Mouse (Mus musculus) CD4-positive helper T cell, adult 2 months (primary cell): ENCODE results near the gene Klrb1f.
"Not testable (repeated sequence)": the region's sequence is repeated elsewhere in the genome, so short reads cannot be mapped to it uniquely, and the experiment has no call there.

Experiments used
- DNase-seq: peaks from one replicate; pipeline ENCODE4 v3.0.0-alpha.2; 2012; ENCODE audit warnings: low read depth, missing footprints, low spot score

Klrb1f gene

GRCm38 (mm10) chr6:129045601-129046000, at the start of gene Klrb1f:
Gene Klrb1f, plus strand, starts transcription at chr6:129045901.
- no peak for DNase-seq

GRCm38 (mm10) chr6:128996054-128996767, 49.5 kb upstream of the Klrb1f start:
- no peak for DNase-seq

- DNase-seq, result no peak
Observed at GRCm38 (mm10) chr6:128996768-128997442, 48.8 kb upstream of the Klrb1f start.

- no peak for DNase-seq
Observed at GRCm38 (mm10) chr6:129001392-129001791, 44.3 kb upstream of the Klrb1f start.

DNA sequence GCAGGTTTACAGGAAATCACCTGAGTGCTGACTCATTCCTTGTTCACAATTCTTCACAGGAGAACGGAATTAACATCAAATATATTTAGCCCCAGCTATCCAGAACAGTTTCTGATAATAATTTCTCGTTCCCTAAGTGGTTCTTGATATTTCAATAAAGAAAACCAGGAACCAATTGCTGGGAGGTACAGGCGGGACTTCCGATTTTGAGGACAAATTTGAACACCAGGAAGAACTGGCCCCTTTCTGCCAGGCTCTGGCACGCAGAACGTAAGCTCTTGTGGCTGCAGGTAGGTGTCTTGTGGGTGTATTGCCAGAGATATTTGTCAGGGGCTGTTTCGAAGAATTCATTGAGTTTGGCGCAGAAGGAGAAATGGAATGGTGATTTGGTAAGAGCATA, 37.1 kb upstream of the Klrb1f start:
- no peak for DNase-seq

GRCm38 (mm10) chr6:129009846-129010504, 35.7 kb upstream of the Klrb1f start:
- not testable (repeated sequence) for DNase-seq

DNA sequence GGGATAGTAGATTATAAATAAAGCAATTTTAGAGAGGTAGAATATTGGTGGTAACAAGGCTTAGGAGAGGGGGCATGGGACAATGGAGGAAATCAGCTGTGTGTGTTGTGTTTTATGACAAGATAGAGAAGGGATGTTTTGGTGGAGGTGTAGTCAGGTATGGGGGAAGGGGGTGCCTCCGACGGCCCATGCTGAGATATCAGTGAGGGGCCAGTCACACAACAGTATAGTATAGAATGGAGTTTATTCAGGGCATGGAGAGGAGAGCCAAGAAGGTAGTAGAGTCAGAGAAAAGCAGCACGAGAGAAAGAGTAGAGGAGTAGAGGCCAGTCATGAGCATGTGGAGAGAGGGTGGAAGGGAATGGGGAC, 35.2 kb upstream of the Klrb1f start:
- no peak for DNase-seq

DNA sequence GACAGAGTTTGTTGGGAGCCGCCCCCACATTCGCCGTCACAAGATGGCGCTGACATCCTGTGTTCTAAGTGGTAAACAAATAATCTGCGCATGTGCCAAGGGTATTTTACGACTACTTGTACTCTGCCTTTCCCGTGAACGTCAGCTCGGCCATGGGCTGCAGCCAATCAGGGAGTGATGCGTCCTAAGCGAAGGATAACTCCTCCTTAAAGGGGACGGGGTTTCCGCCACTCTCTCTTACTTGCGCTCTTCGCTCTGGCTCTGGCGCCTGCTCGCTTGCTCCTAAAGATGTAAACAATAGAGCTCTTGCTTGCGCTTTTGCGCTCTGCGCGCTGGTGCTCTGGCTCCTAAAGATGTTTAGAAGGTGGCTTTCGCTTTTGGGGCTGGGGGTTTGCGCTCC, 33.7 kb upstream of the Klrb1f start:
- DNase-seq, result not testable (repeated sequence)

DNA sequence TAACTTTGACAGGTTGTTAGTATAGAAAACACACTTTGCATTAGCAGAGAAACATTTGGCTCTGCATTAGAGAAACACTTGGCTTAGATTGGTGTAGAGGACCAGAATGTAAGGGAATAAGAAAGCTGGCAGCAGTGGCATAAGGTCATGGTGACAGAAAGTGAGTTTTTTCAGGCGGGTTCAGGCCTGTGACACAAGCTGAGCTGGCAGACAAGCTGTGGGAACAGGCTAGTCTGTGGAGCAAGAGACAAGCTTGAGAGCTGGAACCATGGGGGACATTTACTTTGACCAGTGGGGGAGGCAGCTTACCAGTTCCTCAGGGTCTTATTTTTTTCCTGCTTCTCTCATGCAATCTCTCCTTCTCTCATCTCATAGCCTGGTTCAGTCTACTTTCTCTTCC, 32.7 kb upstream of the Klrb1f start:
- no peak for DNase-seq

DNA sequence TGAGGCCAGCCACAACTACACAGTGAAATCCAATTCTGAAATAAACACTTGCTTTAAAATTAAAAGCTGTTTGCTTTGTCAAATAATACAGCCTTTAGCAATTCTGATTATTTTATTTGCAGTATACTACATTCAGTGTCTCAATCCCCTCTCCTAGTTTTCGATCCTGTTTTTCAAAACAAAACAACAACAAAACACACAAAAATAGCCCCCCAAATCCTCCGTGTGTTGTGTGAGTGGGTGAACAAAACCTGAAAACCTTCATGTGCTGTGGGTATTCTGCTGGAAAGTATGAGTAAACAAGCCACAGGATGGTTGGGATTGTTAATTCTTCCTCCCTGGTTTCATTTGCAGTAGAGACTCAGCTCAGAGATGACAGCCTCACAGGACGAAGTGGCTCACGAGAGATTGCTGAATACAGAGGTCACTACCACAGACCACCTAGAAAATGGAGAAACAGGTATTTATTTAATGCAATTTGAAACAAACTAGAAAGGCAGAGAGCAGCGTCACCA, 31.9 kb upstream of the Klrb1f start:
- DNase-seq, result no peak

DNA sequence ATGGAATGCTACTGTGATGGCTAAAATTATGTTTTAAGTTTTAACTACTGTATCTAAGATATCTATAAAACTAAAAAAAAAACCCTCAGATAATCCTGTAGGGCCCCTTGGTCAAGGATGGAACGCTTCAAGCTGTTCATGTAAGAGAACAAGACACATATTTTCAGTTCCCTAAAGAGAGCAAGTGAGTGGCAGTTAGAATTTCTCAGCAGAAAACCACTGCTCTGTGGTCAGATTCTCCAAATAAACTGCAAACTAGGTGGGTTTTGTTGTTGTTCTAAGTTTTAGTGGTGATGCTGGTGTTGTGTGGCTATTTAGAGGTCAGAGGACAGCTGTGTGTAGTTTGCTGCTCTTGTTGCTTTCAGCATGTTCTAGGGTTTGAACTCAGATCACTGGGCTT, 31.3 kb upstream of the Klrb1f start:
- no peak for DNase-seq

- no peak for DNase-seq
Observed at GRCm38 (mm10) chr6:129027451-129028248, 18.1 kb upstream of the Klrb1f start.

DNA sequence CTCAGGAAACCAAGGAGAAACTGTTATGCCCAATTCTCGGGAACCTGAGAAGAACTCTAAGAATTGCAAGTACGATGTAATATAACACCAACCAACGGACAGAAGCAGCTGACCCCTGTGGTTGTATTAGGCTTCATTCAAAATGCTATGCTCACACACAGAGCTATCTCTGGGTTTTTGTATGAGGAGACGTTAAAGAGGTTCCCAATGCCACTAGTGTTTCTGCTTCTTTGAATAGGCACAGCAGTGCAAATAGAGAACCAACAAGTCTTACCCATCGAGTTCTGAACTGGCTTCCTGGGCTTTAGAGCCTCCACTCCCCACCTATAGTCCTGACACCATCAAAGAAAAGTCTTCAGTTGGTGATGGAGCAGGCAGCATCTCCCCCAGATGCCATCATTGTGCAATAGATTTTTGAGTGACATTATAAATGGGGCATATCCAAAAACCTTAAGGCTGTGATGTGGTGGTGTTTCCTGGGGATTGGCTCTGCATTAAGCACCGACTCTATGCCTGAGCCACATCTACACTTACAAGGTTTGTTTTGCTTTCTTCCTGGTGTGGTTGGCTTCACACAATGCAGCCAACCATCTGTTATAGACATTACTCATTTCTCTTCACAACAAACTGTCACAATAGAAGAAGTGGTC, 15.4 kb upstream of the Klrb1f start:
- no peak for DNase-seq

GRCm38 (mm10) chr6:129030964-129031363, 14.7 kb upstream of the Klrb1f start:
- DNase-seq, result no peak

GRCm38 (mm10) chr6:129033397-129033796, 12.3 kb upstream of the Klrb1f start:
- peak; percentile 70 for DNase-seq

GRCm38 (mm10) chr6:129035017-129035416, 10.7 kb upstream of the Klrb1f start:
- DNase-seq, result no peak

DNA sequence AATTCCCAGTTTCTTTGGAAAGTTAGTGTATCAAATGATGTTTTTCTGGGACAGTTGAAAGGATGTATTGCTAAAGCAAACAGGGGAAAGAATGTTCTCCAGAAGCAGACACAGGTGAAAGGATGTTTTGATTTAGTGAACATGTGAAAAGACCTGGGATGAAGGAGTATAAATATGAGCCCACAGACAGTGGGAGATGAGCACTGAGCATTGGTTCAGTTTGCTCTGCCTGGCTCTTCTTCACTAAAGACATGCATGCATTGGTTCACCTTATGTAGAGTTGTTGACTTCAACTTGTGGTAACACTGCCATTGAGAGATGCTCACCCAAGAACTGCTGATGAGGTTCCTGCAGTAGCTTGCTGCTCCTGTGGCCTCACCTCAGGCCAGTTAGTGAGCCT, 9.4 kb upstream of the Klrb1f start:
- DNase-seq, result no peak

DNA sequence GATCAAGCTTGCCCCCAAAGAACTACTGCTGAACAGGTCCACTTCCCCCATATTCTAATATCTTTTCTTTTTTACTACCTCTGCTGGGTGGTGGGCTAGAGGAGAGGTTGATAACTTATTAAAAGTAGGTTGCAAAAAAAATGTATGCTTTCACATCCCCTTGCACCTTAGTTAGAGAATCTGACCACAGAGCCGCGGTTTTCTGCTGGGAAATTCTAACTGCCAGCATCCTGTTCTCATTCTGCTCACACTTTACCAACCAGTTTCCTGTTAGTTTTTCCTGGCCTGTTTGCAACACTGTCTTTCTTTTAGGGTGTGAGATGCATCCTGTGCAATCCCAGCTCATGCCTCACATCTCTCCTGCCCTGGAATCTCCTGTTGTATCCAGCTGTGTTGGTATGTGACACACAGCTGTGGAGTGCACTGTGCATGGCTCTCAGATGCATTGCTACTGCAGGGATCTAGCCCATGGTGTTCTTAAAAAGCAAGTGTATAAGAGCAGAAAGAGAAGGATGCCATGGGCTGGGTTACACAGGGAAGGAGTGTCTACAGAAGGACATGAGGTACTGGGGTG, 8.7 kb upstream of the Klrb1f start:
- DNase-seq, result peak; percentile 74

GRCm38 (mm10) chr6:129041470-129041869, 4.2 kb upstream of the Klrb1f start:
- DNase-seq, result no peak

- DNase-seq, result no peak
Observed at GRCm38 (mm10) chr6:129042470-129042869, 3.2 kb upstream of the Klrb1f start.

- DNase-seq, result no peak
Observed at GRCm38 (mm10) chr6:129048381-129048780, 2.7 kb downstream of the Klrb1f start.
